Mouse (Mus musculus) regulatory T cell (primary cell): Measurements from ENCODE around the gene Tnfrsf23.
"Not testable (repeated sequence)": the region's sequence is repeated elsewhere in the genome, so short reads cannot be mapped to it uniquely, and the experiment has no call there.

Experiments used
- in situ Hi-C: fragments of 300-600 bp; cut with MboI, MseI; formaldehyde crosslinking; loops from one replicate; pipeline ENCODE4 v1.15.1; 2025; ENCODE audit warnings: high pct_unique_total_duplicates

The Tnfrsf23 gene

DNA sequence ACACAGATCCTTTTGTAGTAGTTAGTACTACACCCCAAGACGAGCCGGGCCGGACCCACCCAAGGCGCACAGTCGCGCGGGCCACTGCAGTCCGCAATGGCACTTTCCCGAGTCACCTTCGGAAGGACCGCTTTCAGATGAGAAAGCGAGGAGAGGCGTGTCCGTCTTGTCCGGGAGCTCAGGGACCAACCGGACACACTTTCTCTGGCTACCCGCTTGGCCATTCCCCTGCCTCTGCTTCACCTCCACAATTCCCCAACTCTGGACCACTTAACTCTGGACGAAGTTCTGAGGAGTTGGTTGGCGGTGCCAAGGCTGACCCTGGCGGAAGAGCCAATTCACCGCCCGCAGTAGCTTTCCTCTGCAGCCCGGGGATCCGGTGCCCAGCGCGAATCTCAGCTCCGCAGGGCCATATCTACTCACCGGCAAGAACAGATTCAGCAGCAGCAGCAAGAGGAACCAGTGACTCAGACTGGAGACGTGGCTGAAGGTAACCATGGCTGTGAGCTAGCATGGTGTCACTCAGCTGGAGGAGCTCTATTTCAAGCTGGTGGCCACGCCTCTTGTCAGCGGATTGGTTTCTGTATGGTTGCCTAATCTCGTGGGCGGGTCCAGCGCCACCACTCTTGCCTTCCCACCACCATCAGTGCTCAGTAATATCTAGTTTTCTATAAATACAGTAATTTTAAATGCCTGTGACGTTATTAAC is at the start of gene Tnfrsf23:
Gene Tnfrsf23 (minus strand): TSS at position 514 of the 709 bp plus-strand sequence.
- in situ Hi-C loops, result no loop called here

DNA sequence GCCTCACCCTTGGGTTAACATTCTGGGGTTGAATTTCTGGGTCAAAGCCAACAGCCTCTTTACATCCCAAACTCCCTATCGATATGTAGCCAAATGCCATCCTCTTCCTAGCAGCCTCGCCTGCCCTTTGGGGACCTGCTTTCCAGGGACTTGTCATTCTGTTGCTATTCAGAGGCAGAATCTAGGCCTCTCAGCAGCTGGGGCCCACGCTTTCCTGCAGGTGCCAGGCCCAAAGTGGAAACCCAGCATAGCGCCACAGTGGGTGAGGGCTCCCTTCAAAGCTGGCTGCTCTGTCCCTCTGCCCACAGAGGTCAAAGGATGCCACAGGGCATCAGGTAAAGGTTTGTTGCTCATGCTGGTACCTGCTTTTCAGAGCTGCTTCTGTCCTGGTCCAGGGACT is 48.1 kb upstream of the Tnfrsf23 start:
- in situ Hi-C loops, result loop anchor here (25.0 kb wide), 1 partner anchor 571 kb away; no protein-coding TSS in a partner anchor

DNA sequence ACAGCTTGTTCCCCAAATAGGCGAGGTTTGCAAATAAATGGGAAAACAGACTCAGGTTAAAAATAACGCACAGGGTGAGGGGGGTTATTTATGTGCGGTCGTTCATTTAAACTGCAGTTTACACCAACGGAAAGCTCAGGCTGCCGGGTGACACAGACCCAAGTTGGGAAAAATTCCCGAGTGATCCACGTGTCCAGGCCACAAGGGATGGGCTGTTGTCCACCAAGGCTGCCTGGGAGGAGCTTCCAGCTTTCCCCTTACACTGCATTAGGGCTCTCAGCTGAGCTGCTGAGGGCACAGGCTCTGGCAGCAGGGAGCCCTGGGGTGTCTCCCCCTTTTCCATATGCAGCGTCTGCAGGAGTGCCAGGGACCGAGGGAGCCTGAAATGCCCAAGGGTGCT is 44.2 kb upstream of the Tnfrsf23 start:
- in situ Hi-C loops, result loop anchor here (25.0 kb wide), 1 partner anchor 568 kb away; no protein-coding TSS in a partner anchor

DNA sequence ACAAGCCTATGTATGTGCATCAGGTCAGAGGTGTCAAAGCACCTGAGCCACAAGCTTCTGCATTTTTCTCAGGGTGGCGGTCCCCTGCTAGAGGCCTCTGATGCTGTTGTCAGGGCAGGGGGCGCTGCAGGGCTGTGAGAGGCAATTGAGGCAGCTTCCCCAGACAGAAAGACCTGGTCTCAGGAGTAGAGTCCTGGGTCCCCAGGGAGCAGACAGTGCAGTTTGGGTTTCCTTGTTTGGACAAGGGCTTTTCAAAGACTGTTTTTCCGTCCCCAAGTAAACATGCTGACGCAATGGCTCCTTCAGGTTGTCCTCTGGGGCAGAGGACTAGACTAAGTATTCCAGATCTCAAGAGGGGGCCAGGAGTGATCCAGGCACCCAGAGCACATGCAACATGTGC is 40.7 kb upstream of the Tnfrsf23 start:
- in situ Hi-C loops, result loop anchor here (25.0 kb wide), 1 partner anchor 564 kb away; no protein-coding TSS in a partner anchor

DNA sequence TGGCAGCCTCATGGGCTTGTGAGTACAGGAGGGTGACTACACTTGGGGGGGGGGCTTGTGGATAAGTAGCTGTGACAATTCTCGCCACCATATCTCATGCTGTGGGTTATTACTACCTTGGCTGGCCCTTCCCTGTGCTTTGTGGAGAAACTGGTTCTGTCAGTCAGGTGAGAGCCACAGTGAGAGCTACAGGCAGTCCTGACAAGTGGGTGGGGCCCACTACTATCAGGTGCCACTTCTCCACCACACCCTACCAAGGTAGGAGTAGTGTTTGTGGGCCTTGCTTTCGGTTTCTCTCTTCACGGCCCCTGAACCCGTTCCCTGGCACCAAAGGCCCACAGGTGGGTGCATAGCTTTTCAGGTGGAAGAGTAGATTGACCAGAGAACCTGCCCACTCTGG is 38.2 kb upstream of the Tnfrsf23 start:
- in situ Hi-C loops, result no loop called here

DNA sequence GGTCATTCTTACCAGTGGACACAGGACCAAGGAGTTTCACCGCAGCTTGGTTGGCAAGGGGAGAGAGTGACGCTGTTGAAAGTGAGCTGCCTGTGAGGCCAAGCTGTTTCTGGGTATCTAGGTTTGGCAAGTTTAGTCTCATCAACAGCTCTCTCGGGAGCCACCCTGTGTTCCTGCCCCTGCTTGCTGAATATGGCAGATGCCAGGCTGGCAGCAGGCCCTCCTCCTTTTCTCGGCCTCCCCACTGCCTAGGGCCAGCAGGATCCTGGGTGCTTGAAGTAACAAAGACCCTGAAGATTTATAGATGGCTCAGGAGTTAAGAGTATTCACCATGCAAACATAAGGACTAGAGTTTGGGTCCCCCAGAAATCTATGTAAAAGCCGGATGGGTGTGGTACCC is 37.0 kb upstream of the Tnfrsf23 start:
- in situ Hi-C loops, result no loop called here

DNA sequence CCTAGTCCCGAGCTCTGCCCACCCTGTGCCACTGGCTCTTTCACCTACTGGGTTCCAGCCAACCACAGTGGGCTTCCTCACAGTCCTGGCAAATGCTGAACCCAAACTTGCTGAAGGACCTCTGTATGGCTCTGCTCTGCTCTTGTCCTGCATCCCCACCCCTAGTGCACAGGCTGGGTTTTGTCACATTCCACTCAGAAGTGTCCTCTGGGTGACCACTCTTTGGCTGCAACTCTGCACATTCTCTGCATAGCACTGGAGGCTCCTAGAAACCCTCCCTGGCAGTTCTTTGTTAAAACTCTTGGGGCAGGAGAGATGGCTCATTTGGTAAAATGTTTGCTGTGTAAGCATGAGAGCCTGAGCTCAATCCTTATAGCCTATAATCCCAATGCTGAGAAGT is 32.1 kb upstream of the Tnfrsf23 start:
- in situ Hi-C loops, result no loop called here

DNA sequence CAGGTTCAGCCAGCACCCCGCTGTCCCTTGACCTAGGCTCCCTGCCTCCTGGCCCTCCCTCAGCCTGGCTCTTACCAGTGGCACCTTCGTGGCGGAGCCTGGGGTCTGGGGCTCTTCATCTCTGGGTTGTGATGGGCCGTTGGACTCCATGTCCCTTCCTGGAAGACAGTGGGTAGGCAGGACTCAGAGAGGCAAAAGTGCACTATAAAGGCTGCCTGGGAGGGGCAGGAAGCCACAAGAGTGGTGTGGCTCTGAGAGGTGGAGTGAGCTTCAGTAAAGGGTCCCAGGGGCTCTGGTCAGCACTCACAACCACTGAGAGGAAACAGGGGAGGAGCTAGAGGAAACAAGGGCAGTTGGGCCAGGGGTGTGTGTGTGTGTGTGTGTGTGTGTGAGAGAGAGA is 27.7 kb upstream of the Tnfrsf23 start:
- in situ Hi-C loops, result no loop called here

DNA sequence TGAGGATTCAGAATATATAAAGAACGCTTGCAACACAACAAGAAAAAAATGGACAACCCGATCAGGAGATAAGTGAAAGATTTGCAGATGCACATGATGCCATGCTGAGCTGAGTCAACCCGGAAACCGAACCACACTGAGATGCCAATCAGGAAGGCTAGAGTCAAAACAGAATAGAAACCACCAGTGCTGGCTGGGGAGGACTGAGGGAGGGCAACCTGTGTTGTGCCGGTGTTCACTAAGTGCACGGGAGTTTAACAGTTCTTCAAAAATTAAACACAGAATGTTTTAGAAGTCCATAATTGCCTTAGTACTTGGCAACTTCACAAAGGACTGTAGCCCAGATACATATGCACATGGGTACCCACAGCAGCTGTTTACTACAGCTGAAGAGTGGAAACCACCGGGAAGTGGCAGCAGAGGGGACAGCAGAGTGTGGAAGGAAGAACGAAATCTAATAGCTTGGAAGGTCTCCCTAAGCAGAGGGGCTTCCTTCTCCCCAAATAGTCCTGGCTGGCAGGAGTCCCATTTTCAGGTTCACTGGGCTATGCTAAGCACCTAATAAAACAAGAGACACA is 27.2 kb upstream of the Tnfrsf23 start:
- in situ Hi-C loops, result no loop called here

DNA sequence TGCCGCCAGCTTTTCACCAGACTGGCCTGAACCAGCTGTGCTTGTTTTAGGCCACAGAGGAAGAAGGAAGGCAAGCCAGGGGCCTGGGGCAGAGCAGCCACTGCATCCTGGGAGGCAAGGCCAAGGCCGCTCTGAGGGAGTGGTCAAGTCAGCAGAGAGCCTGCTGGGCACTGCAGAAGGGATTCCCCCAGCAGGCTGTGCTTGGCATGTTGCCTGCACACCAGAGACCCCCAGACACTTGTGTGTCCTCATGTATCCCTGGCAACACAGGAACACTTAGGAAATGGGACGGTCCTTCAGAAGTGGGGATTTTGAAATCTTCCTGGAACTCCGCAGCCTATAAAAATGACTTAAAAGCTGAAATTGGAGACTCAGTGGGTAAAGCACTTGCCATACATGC is 26.4 kb upstream of the Tnfrsf23 start:
- in situ Hi-C loops, result no loop called here

DNA sequence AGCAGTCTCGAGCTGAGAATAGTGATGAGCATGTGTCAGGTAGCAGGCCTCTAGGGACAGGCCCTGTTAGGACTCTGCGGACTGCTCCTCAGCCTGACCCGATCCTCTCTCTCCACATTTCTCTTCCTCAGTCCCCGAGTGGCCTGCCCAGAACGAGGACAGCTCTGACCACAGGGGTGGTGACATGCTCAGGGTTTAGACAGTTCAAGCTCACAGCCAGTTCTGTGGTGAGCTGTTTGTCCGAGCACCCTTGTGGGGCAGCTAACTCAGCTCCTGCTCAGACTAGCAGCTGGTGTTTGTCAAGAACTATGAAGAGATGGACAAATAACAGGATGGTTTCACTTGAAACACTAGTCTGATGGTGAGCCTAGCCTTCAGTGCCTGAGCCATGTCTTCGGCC is 25.7 kb upstream of the Tnfrsf23 start:
- in situ Hi-C loops, result no loop called here

DNA sequence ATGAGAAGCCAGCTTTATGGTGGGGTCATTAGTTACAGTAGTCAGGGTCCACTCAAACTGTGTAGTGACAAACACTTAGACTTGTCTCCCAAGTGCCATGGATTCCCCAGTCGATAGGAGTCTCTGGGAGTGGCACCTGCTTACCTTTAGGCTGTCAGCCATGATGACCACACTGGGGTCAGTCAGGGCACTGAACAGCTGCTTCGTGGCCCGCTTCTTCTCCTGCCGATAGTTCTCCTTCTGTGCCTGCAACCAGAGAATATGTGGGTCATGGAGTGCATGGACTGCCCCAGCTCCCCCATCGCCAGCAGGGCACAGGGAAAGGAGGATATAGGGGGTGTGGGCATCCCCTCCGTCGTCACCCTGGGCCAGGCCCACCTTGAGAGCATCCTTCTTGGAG is 23.7 kb upstream of the Tnfrsf23 start:
- in situ Hi-C loops, result loop anchor here (5.0 kb wide), 1 partner anchor 43 kb away; no protein-coding TSS in a partner anchor

DNA sequence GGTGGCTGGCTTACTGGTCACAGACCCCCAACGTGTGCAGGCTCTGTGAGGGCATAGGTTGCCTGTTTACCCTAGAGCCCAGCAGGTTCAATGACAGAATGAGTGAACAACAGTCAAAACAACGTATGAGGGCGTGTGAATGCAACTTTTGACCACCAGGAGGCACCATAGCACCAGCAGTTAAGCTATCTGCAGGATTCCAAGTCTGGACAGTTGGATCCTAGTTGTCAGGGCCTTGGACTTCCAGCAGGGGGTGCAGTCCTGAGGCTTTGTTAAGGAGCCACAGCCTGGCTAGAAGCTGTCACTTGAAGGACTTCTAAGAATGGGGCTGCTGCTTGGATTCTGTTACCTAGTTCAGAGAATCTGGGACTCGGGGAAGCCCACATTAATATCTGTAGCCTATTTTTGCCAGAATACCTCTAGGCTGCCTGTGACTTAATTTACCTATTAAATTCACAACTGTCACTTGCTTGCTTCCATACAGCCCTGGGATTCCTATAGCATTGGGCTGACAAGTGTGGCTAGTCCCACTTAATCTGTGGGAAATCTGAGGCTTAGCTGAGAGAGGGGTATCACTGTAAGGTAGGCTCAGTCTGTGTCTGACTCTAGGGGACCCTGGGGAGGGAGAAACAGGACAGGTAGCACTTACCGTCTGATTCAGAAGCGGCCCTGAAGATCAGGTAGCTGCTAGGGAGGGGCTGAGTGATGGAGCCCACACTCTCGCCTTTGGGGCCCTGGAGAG is 21.2 kb upstream of the Tnfrsf23 start:
- in situ Hi-C loops, result loop anchor here (5.0 kb wide), 1 partner anchor 45 kb away; no protein-coding TSS in a partner anchor

DNA sequence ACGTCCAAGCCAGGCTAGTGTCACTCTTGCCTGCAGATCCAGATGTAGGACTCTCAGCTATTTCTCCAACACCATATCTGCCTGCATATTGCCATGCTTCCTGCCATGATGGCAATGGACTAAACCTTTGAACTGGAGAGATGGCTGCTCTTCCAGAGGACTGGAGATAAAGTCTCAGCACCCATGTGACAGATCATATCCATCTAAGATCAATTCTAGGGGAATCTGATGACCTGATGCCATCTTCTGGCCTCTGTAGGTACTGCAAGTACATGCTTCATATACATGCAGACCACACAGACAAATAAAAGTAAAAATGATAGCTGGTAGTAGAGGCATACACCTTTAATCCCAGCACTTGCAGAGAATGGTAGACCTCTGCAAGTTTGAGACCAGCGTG is 10.5 kb upstream of the Tnfrsf23 start:
- in situ Hi-C loops, result no loop called here

DNA sequence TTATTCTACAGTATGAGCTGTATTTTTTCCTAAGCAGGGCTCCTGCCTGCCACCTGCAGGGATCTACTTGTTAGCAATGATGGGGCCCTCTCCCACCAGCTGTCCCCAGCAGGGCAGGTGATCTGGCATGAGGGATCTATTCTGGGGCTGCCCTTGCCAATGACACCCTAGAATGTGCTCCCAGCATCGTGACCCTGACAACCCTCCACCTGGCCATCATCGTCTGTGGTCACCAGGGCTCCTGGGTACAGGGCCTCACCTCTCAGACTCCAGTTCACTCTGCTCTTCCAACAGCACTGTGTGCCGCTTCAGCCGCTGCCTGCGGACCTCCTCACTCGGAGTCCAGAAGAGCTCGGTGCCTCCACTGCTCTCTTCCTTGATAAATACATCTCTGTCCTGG is 8.9 kb upstream of the Tnfrsf23 start:
- in situ Hi-C loops, result loop anchor here (5.0 kb wide), 1 partner anchor 97 kb away; no protein-coding TSS in a partner anchor

DNA sequence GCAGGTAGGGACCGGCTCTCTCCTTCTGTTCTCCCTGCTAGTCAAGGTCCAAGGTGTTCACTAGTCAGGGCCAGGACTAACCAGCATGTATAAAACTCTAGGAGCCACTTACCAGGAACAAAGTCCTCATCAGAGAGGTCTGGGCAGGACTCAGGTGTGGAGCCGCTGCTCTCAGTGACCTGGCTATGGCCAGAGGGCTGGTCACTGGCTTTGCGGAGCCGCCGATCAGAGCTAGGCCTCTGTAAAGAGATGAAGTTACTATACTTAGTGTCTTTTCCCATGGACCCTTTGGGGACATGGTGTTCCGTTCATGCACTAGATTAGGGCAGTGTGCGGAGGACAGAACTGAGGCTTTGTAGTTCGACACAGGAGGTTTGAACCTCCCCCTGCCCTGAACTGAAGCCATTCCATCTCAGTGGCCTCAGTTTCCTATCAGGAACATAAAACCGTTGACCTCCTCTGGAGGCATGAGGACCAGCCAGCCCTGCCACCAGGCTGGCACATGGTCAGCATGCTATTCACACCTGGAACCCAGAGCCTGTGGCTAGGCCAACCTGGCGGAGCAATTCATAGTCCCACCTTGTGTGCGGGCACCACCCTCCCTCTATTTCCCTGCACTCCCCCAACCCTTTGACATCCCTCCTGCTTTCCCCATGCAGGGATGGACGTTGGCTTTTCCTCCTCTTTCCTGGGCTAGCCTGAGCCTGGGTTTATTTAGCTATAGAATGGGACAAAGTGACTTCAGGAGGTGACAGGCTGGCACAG is 7.3 kb upstream of the Tnfrsf23 start:
- in situ Hi-C loops, result loop anchor here (5.0 kb wide), 1 partner anchor 96 kb away; no protein-coding TSS in a partner anchor

DNA sequence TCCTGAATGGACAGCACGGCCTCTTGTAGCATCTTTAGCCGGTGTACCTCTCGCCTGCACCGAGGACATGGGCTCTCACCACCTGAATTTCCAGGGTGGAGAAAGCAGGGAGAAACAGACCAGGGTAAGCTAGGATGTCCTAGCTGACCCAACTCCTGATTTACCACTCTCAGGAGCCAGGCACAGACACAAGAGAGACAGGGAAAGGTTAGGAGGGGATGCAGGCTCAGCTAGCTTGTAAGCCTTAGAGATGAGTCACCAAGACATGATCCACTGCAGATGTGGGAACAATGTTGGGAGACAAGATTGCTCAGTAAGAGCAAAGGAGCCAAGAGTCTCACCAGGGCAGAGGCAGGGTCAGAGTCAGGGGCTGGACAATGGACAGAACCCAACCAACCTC is 6.2 kb upstream of the Tnfrsf23 start:
- in situ Hi-C loops, result loop anchor here (5.0 kb wide), 1 partner anchor 95 kb away; no protein-coding TSS in a partner anchor

DNA sequence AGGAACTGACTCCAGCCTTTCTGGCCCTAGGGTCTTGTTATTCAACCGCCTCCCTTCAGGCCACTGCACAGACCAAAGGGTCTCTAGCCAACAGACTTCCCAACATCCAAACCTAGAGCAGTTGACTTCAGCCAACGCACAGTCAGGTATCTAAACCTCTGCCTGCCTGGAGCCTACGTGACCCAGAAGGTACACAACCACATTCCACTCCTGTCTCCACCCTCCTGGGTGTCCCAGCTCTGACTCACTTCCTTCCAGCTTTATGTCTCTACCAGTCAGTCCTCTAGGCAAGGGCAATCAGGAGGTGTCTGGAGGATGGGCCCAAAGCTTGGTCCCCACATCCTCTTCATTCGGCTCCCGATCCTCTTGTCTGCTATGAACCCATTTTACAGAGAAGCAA is 5.5 kb upstream of the Tnfrsf23 start:
- in situ Hi-C loops, result loop anchor here (5.0 kb wide), 1 partner anchor 94 kb away; no protein-coding TSS in a partner anchor

DNA sequence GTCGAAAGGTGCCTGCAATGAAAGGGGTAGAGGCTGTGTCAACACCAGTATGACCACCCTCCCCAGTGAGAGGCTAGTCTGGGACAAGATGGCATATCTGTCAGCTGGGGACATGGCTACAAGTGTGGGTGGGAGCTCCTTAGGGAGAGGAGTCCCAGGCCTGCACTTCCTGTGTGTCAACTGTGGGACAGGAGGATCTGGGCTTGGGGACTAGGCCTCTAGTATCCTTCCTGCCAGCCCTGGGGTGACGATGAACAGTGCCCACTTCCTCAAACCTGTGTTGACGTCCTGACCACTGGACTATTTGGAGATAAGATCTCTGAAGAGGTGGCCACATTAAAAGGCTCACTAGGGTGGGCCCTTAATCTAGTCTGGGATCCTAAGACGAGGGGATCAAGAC is 4.3 kb upstream of the Tnfrsf23 start:
- in situ Hi-C loops, result loop anchor here (5.0 kb wide), 1 partner anchor 93 kb away; no protein-coding TSS in a partner anchor

DNA sequence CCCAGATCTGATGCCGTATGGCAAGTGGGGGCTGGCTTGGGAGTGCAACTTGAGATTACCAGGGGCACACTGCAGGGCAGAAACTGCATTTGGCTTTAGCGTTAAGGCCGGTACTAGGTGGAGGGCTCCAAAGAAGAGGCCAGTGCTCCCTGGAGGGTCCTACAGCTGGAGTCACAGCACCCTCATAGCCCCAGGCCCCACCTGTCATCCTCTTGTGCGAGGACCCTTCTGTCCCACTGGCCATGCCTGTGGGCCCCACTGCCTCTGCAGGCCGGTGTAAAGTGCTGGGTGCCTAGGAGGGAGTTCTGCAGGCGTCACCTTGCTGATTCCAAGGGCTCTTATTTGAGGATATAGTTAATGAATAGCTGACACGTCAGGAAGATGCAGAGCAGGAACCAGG is 3.8 kb upstream of the Tnfrsf23 start:
- in situ Hi-C loops, result no loop called here

DNA sequence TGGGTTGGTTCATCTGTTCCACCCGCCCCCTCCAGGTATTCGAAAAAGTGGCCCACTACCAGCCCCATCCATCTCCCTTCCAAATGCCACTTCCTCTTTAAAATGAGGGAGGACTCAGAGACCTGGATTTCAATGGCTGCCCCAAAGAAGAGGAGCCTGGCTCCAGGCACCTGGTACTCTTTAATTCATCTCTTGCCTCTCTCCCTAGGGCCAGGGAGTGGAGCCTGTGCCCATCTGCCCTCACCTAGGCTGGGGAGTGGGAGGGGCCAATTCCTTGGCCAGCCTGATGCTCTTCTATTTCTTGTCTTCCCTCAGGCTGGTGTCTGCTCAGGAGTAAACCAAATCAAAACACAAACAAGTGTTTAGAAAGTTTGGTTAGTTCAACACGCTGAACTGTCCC is 1.0 kb upstream of the Tnfrsf23 start:
- in situ Hi-C loops, result not testable (repeated sequence)
